Mouse (Mus musculus) adrenal gland, postnatal 36 days (tissue): Measurements from ENCODE around the gene Wtip. TPM values are rescaled to one million over a fixed set of nuclear protein-coding genes. Genes with fewer than 3 reads are reported as not detected.
"Not testable (repeated sequence)": the region's sequence is repeated elsewhere in the genome, so short reads cannot be mapped to it uniquely, and the experiment has no call there.

Experiments
- DNase-seq, 2 experiments: peaks; one replicate each; pipeline ENCODE4 v3.0.0; 2021; ENCODE audit warnings: mixed read lengths in 1 of 2
- long read RNA-seq, 2 experiments: library from polyadenylated mRNA; stranded (forward); transcript quantifications; one replicate each; pipeline ENCODE4 v2.0.0; 2021; ENCODE audit warnings: borderline sequencing depth in 2 of 2
- total RNA-seq, 2 experiments: library from RNA; stranded (reverse); gene quantifications; 2 replicates each; pipeline ENCODE4 v1.2.3; 2021

The Wtip gene
- total RNA-seq: 10 to 100 TPM; 24.6 to 29.1 TPM
- long read RNA-seq, experiment 1, transcript Wtip-201 (8 exons, 1,962 nt): major isoform, 64 of 84 reads
- long read RNA-seq, experiment 1, transcript Wtip-203 (7 exons, 968 nt): minor isoform, 7 of 84 reads
- long read RNA-seq, experiment 1, partial matches to known transcripts: 2 of 84 reads
- long read RNA-seq, experiment 1, other reads (novel, unspliced or antisense): 8 of 84 reads
- long read RNA-seq, experiment 2, transcript Wtip-201 (8 exons, 1,962 nt): major isoform, 23 of 29 reads
- long read RNA-seq, experiment 2, partial matches to known transcripts: 0 of 29 reads
- long read RNA-seq, experiment 2, other reads (novel, unspliced or antisense): 3 of 29 reads

- peak; percentile 82 to 92 for DNase-seq
Observed at GRCm38 (mm10) chr7:34133117-34133762, at the start of gene Wtip. Gene Wtip (minus strand): TSS chr7:34133268.

- DNase-seq: not testable (repeated sequence)
Observed at GRCm38 (mm10) chr7:34176241-34176640, 43.2 kb upstream of the Wtip start.

GRCm38 (mm10) chr7:34172251-34172650 lies 39.2 kb upstream of the Wtip start:
- no peak for DNase-seq

GRCm38 (mm10) chr7:34169454-34169853 lies 36.4 kb upstream of the Wtip start, which contains the start of gene Uba2:
Gene Uba2 (minus strand): TSS chr7:34169599.
- no peak for DNase-seq

- DNase-seq: peak; percentile 94 to 95
Observed at GRCm38 (mm10) chr7:34168470-34169251, 35.6 kb upstream of the Wtip start.

- peak in 1 of 2 experiments; percentile 21 for DNase-seq
Observed at GRCm38 (mm10) chr7:34167766-34168469, 34.9 kb upstream of the Wtip start.

- DNase-seq: peak; percentile 57 to 69
Observed at GRCm38 (mm10) chr7:34166850-34167249, 33.8 kb upstream of the Wtip start.

- no peak for DNase-seq
Observed at GRCm38 (mm10) chr7:34165999-34166398, 32.9 kb upstream of the Wtip start.

GRCm38 (mm10) chr7:34164671-34165070 lies 31.6 kb upstream of the Wtip start:
- no peak for DNase-seq

GRCm38 (mm10) chr7:34159167-34159566 lies 26.1 kb upstream of the Wtip start:
- DNase-seq: no peak

- no peak for DNase-seq
Observed at GRCm38 (mm10) chr7:34157994-34158393, 24.9 kb upstream of the Wtip start.

GRCm38 (mm10) chr7:34147193-34147592 lies 14.1 kb upstream of the Wtip start:
- DNase-seq: no peak

GRCm38 (mm10) chr7:34141123-34141522 lies 8.1 kb upstream of the Wtip start:
- DNase-seq: no peak

- DNase-seq: no peak
Observed at GRCm38 (mm10) chr7:34139493-34139892, 6.4 kb upstream of the Wtip start.

- DNase-seq: no peak
Observed at GRCm38 (mm10) chr7:34134336-34134735, 1.3 kb upstream of the Wtip start.

GRCm38 (mm10) chr7:34132355-34133079 lies 551 bp downstream of the Wtip start:
- DNase-seq: peak; percentile 44 to 48

- no peak for DNase-seq
Observed at GRCm38 (mm10) chr7:34131959-34132354, 1.1 kb downstream of the Wtip start.

- peak; percentile 24 to 31 for DNase-seq
Observed at GRCm38 (mm10) chr7:34131118-34131517, 1.9 kb downstream of the Wtip start.

- no peak for DNase-seq
Observed at GRCm38 (mm10) chr7:34126291-34126690, 6.8 kb downstream of the Wtip start.

- DNase-seq: peak; percentile 43 to 51
Observed at GRCm38 (mm10) chr7:34125346-34125745, 7.7 kb downstream of the Wtip start.

GRCm38 (mm10) chr7:34122987-34123720 lies 9.9 kb downstream of the Wtip start:
- DNase-seq: no peak
